Mouse (Mus musculus): ENCODE measurements around the gene Hormad2. TPM values are rescaled to one million over a fixed set of nuclear protein-coding genes. Genes with fewer than 3 reads are reported as not detected.

Gene Hormad2
- polyA plus RNA-seq, 1 experiment from 2014 or later, result not detected

GRCm38 (mm10) chr11:4412294-4412693 lies 28.6 kb downstream of the Hormad2 start:
- DNase-seq (ENCODE audit: low read depth, low spot score) (no peak), ATAC-seq (no peak)
- in situ Hi-C loops (cut with MboI; ENCODE audit: low pct_unique_long_range_greater_than_20kb), result no loop called here
- peaks cover 5% of the 10 kb centered on the region for H3K27me3 ChIP-seq
- POLR2A ChIA-PET, result no interaction called here
- no peak for TF ChIP-seq CTCF (IDR thresholded peaks at IDR 0.05)
- CTCF ChIA-PET, result interaction anchor here (1.6 to 1.9 kb wide), 2 partner anchors 12 to 154 kb away, joined by 3 to 5 read pairs; no protein-coding TSS in a partner anchor

- POLR2A ChIA-PET, result no interaction called here
- in situ Hi-C loops (cut with MboI; ENCODE audit: low pct_unique_long_range_greater_than_20kb), result no loop called here
- ATAC-seq (no peak), DNase-seq (ENCODE audit: low read depth, low spot score) (no peak)
- H3K27me3 ChIP-seq, result no peaks in the 10 kb centered on the region
- TF ChIP-seq CTCF (IDR thresholded peaks at IDR 0.05), result no peak
- CTCF ChIA-PET, result interaction anchor here (0.8 to 1.6 kb wide), 3 partner anchors 9 to 24 kb away, joined by 3 read pairs; no protein-coding TSS in a partner anchor
Measured at GRCm38 (mm10) chr11:4404277-4404676, 36.6 kb downstream of the Hormad2 start.

GRCm38 (mm10) chr11:4403381-4403780 lies 37.5 kb downstream of the Hormad2 start:
- ATAC-seq, result no peak
- CTCF ChIA-PET, result interaction anchor here (0.7 to 1.5 kb wide), 3 partner anchors 8 to 144 kb away, joined by 3 read pairs; no protein-coding TSS in a partner anchor
- in situ Hi-C loops (cut with MboI; ENCODE audit: low pct_unique_long_range_greater_than_20kb), result no loop called here

GRCm38 (mm10) chr11:4401251-4401650 lies 39.7 kb downstream of the Hormad2 start:
- CTCF ChIA-PET, result interaction anchor here (0.9 kb wide), 1 partner anchor 141 kb away, joined by 3 read pairs; no protein-coding TSS in a partner anchor
- POLR2A ChIA-PET, result no interaction called here
- ATAC-seq (no peak), DNase-seq (ENCODE audit: low read depth, low spot score) (no peak)
- no peak for TF ChIP-seq CTCF (IDR thresholded peaks at IDR 0.05)
- no peaks in the 10 kb centered on the region for H3K27me3 ChIP-seq
- in situ Hi-C loops (cut with MboI; ENCODE audit: low pct_unique_long_range_greater_than_20kb), result no loop called here

More at GRCm38 (mm10) chr11:4403381-4403780, 37.5 kb downstream of the Hormad2 start:
- POLR2A ChIA-PET, result no interaction called here
- no peaks in the 10 kb centered on the region for H3K27me3 ChIP-seq
- DNase-seq (ENCODE audit: low read depth, low spot score), result no peak
- no peak for TF ChIP-seq CTCF (IDR thresholded peaks at IDR 0.05)

- H3K27me3 ChIP-seq, result no peaks in the 10 kb centered on the region
- ATAC-seq (no peak), DNase-seq (ENCODE audit: low read depth, low spot score) (no peak)
- CTCF ChIA-PET, result interaction anchor here (1.1 to 1.6 kb wide), 4 partner anchors 9 to 135 kb away, joined by 3 to 8 read pairs (median 4); no protein-coding TSS in a partner anchor
- no peak for TF ChIP-seq CTCF (IDR thresholded peaks at IDR 0.05)
- POLR2A ChIA-PET, result no interaction called here
- in situ Hi-C loops (cut with MboI; ENCODE audit: low pct_unique_long_range_greater_than_20kb), result no loop called here
Measured at GRCm38 (mm10) chr11:4394226-4394625, 46.7 kb downstream of the Hormad2 start.

- ChIA-PET POLR2A (no interaction called here), CTCF (interaction anchor here (1.3 kb wide), 1 partner anchor 21 kb away, joined by 3 read pairs; no protein-coding TSS in a partner anchor)
- peaks cover 7% of the 10 kb centered on the region for H3K27me3 ChIP-seq
- ATAC-seq, result no peak
- TF ChIP-seq CTCF (IDR thresholded peaks at IDR 0.05), result no peak
- no peak for DNase-seq (ENCODE audit: low read depth, low spot score)
- in situ Hi-C loops (cut with MboI; ENCODE audit: low pct_unique_long_range_greater_than_20kb), result no loop called here
Measured at GRCm38 (mm10) chr11:4388018-4388417, 52.9 kb downstream of the Hormad2 start.

GRCm38 (mm10) chr11:4382321-4382720 lies 58.6 kb downstream of the Hormad2 start:
- H3K27me3 ChIP-seq, result peaks cover 11% of the 10 kb centered on the region
- CTCF ChIA-PET, result interaction anchor here (1.3 to 1.4 kb wide), 2 partner anchors 9 to 18 kb away, joined by 4 read pairs; no protein-coding TSS in a partner anchor
- in situ Hi-C loops (cut with MboI; ENCODE audit: low pct_unique_long_range_greater_than_20kb), result no loop called here
- POLR2A ChIA-PET, result no interaction called here
- DNase-seq (ENCODE audit: low read depth, low spot score) (no peak), ATAC-seq (no peak)
- TF ChIP-seq CTCF (IDR thresholded peaks at IDR 0.05), result no peak

- TF ChIP-seq CTCF (IDR thresholded peaks at IDR 0.05), result no peak
- DNase-seq (ENCODE audit: low read depth, low spot score) (no peak), ATAC-seq (no peak)
- H3K27me3 ChIP-seq, result peaks cover 11% of the 10 kb centered on the region
- CTCF ChIA-PET, result interaction anchor here (0.5 to 1.3 kb wide), 3 partner anchors 10 to 550 kb away, joined by 3 read pairs; no protein-coding TSS in a partner anchor
- in situ Hi-C loops (cut with MboI; ENCODE audit: low pct_unique_long_range_greater_than_20kb), result no loop called here
- POLR2A ChIA-PET, result no interaction called here
Measured at GRCm38 (mm10) chr11:4379857-4380256, 61.0 kb downstream of the Hormad2 start.

- DNase-seq (ENCODE audit: low read depth, low spot score) (no peak), ATAC-seq (no peak)
- in situ Hi-C loops (cut with MboI; ENCODE audit: low pct_unique_long_range_greater_than_20kb), result no loop called here
- no peak for TF ChIP-seq CTCF (IDR thresholded peaks at IDR 0.05)
- CTCF ChIA-PET, result interaction anchor here (0.9 kb wide), 1 partner anchor 21 kb away, joined by 3 read pairs; no protein-coding TSS in a partner anchor
- POLR2A ChIA-PET, result no interaction called here
- peaks cover 10% of the 10 kb centered on the region for H3K27me3 ChIP-seq
Measured at GRCm38 (mm10) chr11:4366389-4366788, 74.5 kb downstream of the Hormad2 start.

- no peak for TF ChIP-seq CTCF (IDR thresholded peaks at IDR 0.05)
- ATAC-seq, result no peak
- H3K27me3 ChIP-seq, result peaks cover 4% of the 10 kb centered on the region
- no peak for DNase-seq (ENCODE audit: low read depth, low spot score)
- POLR2A ChIA-PET, result no interaction called here
- in situ Hi-C loops (cut with MboI; ENCODE audit: low pct_unique_long_range_greater_than_20kb), result no loop called here
- CTCF ChIA-PET, result no interaction called here
Measured at GRCm38 (mm10) chr11:4355430-4355829, 85.5 kb downstream of the Hormad2 start.

GRCm38 (mm10) chr11:4352637-4353036 lies 88.3 kb downstream of the Hormad2 start:
- no peaks in the 10 kb centered on the region for H3K27me3 ChIP-seq
- DNase-seq (ENCODE audit: low read depth, low spot score), result no peak
- no peak for ATAC-seq
- CTCF ChIA-PET, result no interaction called here
- in situ Hi-C loops (cut with MboI; ENCODE audit: low pct_unique_long_range_greater_than_20kb), result no loop called here
- no peak for TF ChIP-seq CTCF (IDR thresholded peaks at IDR 0.05)
- POLR2A ChIA-PET, result no interaction called here
